Mouse (Mus musculus): Measurements from ENCODE around the gene Gm5615.

Gene Gm5615

GRCm38 (mm10) chr9:36541863-36542262 is at the start of gene Gm5615:
Gm5615 (minus strand) TSS chr9:36541963.
- DNase-seq: no peak

- DNase-seq: no peak
Measured at GRCm38 (mm10) chr9:36582535-36582934, 40.8 kb upstream of the Gm5615 start, which contains the start of gene Gm17689. Gm17689 (minus strand) TSS chr9:36582635.

GRCm38 (mm10) chr9:36504211-36504610 is 37.6 kb downstream of the Gm5615 start:
- no peak for DNase-seq

GRCm38 (mm10) chr9:36495824-36496223 is 45.9 kb downstream of the Gm5615 start:
- no peak for DNase-seq

GRCm38 (mm10) chr9:36494501-36495220 is 47.1 kb downstream of the Gm5615 start:
- no peak for DNase-seq
